Mouse (Mus musculus) limb, embryonic 10.5 days (tissue): ENCODE results near the gene Cdc42ep1. TPM values are rescaled to one million over a fixed set of nuclear protein-coding genes. Genes with fewer than 3 reads are reported as not detected.

ENCODE experiments used
- DNase-seq: peaks from one replicate; pipeline ENCODE4 v3.0.0-alpha.2; 2017; ENCODE audit warnings: low spot score
- H3K27ac ChIP-seq: fragments of 300-500 bp; sonication (generic); 2 replicates; pipeline ENCODE4 v1.5.1; 2016; ENCODE audit warnings: mild to moderate bottlenecking
- H3K27me3 ChIP-seq: fragments of 300-500 bp; sonication (generic); 2 replicates; pipeline ENCODE4 v1.6.1; 2016; ENCODE audit warnings: low read depth, mild to moderate bottlenecking; ENCODE audit not compliant: poor library complexity, severe bottlenecking
- H3K36me3 ChIP-seq: fragments of 300-500 bp; sonication (generic); 2 replicates; pipeline ENCODE4 v1.6.1; 2016; ENCODE audit warnings: mild to moderate bottlenecking, moderate library complexity
- H3K4me1 ChIP-seq: fragments of 300-500 bp; sonication (generic); 2 replicates; pipeline ENCODE4 v1.6.1; 2016
- H3K4me3 ChIP-seq: fragments of 300-500 bp; sonication (generic); 2 replicates; pipeline ENCODE4 v1.5.1; 2016; ENCODE audit warnings: mild to moderate bottlenecking, moderate library complexity
- H3K9me3 ChIP-seq: fragments of 300-500 bp; sonication (generic); replicated peaks from 2 replicates; pipeline ENCODE4 v1.6.1; 2016; ENCODE audit warnings: mild to moderate bottlenecking
- WGBS: fragments of 180-500 bp; shearing (Covaris S2); methylation state at CpG from one replicate; pipeline ENCODE4 v1.1.7; 2016; 5-methylcytosine and 5-hydroxymethylcytosine counted together
- polyA plus RNA-seq: library from polyadenylated mRNA; unstranded; fragments of >200 nt; fragmentation: Nextera tagmentation; extraction: Ambion mirVana; gene quantifications from 2 replicates; pipeline ENCODE4 v1.2.1, GENCODE M21; 2016

The Cdc42ep1 gene
- 18.8 and 22.0 TPM in 2 replicates for polyA plus RNA-seq

DNA sequence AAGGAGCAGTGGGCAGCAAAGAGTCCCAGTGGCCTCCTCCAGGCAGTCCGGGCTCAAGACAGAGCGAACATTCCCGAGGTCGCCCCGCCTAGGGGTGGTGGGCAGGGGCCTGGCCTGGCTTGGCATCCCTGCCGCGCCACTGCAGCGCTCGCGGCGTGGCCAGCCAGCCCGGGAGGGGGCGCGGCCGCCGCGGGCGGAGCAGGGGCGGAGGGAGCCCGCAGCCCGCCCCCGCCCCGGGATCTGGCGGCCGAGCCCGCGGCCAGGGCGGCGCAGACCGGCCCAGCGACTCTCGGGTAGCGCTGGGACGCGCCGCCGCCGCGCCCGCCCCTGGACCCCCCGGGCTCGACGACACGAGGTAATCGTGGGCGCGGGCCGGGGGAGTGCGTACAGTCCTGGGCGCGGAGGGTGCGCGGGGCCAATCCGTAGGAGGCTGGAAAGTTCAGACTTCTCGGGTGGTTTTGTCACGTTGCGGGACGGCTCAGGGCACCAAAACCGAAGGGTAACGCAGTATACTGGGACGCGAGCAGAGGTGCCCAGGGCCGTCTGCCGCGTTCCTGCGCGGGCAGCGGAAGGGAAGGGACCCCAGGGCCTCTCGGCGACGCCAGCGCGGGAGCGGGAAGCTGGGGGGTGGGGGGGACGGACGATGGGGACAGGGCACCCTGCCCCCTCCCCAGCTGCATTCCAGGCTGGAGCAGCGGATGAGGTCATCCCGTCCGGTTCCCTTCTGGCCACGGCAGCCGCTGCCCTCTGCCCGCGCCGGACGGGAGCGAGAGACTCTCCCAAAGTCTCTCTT, at the start of gene Cdc42ep1:
Gene Cdc42ep1 (plus strand): TSS at position 254 of the 793 bp plus-strand sequence.
- H3K9me3 ChIP-seq = no peaks in the 10 kb centered on the region
- H3K27me3 ChIP-seq = peaks cover 23% of the 10 kb centered on the region
- H3K27ac ChIP-seq = peak within 1 kb of the TSS; percentile 93
- DNase-seq = peak; percentile 70
- peaks cover 8% of the 10 kb centered on the region for H3K36me3 ChIP-seq
- peak within 1 kb of the TSS; percentile 66 for H3K4me3 ChIP-seq
- under 1% methylated on average over 86 of the region's 86 CpGs for WGBS
- H3K4me1 ChIP-seq = peaks cover 75% of the 10 kb centered on the region

- DNase-seq = peak; percentile 62
- Histone ChIP-seq H3K27ac (no peak overlapping the region), H3K4me1 (peaks cover 45% of the 10 kb centered on the region)
These were observed 46.0 kb upstream of the Cdc42ep1 start for GRCm38 (mm10) chr15:78796196-78797059.

GRCm38 (mm10) chr15:78797060-78797329, 45.4 kb upstream of the Cdc42ep1 start:
- no peaks in the 10 kb centered on the region for H3K36me3 ChIP-seq
- H3K27me3 ChIP-seq = peaks cover 92% of the 10 kb centered on the region
- H3K27ac ChIP-seq = no peak overlapping the region
- no peak for DNase-seq
- 74% methylated on average over 8 of the region's 8 CpGs for WGBS
- H3K4me1 ChIP-seq = peaks cover 50% of the 10 kb centered on the region
- H3K4me3 ChIP-seq = no peak overlapping the region
- H3K9me3 ChIP-seq = no peaks in the 10 kb centered on the region

More at GRCm38 (mm10) chr15:78796196-78797059, 46.0 kb upstream of the Cdc42ep1 start:
- WGBS = 41% methylated on average over 25 of the region's 25 CpGs
- no peaks in the 10 kb centered on the region for H3K36me3 ChIP-seq
- H3K27me3 ChIP-seq = peaks cover 92% of the 10 kb centered on the region
- no peaks in the 10 kb centered on the region for H3K9me3 ChIP-seq
- H3K4me3 ChIP-seq = no peak overlapping the region

- no peaks in the 10 kb centered on the region for H3K36me3 ChIP-seq
- H3K4me1 ChIP-seq = peaks cover 66% of the 10 kb centered on the region
- no peak overlapping the region for H3K27ac ChIP-seq
- 62% methylated on average over 21 of the region's 21 CpGs for WGBS
- DNase-seq = no peak
- H3K27me3 ChIP-seq = peaks cover 92% of the 10 kb centered on the region
- no peak overlapping the region for H3K4me3 ChIP-seq
- H3K9me3 ChIP-seq = no peaks in the 10 kb centered on the region
These were observed 43.4 kb upstream of the Cdc42ep1 start for GRCm38 (mm10) chr15:78799029-78799428.

DNA sequence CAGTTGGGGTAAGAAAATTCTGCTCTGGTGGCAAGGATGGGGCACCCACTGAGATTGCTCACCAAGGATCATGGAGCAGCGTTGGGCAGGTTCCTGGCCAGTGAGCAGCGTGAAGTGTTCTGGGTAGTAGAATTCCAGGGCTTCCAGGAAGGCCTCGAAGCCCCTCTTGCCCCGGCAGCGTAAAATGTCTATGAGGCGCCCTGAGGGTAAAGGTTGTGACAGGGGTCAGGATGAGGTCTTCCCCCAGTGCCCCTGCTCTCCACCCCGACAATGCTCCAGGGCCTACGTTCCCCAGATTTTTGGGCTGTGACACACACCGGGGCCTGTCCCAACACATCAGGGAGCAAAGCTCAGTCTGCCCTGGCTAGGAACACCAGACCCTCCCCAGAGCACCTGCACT, 40.9 kb upstream of the Cdc42ep1 start:
- DNase-seq = no peak
- Histone ChIP-seq H3K9me3 (no peaks in the 10 kb centered on the region), H3K4me1 (peaks cover 55% of the 10 kb centered on the region), H3K27ac (no peak overlapping the region), H3K4me3 (peak overlapping the region; percentile 59; the same call in 1 of the 2 replicates), H3K36me3 (no peaks in the 10 kb centered on the region), H3K27me3 (peaks cover 96% of the 10 kb centered on the region)
- WGBS = 78% methylated on average over 9 of the region's 9 CpGs

DNA sequence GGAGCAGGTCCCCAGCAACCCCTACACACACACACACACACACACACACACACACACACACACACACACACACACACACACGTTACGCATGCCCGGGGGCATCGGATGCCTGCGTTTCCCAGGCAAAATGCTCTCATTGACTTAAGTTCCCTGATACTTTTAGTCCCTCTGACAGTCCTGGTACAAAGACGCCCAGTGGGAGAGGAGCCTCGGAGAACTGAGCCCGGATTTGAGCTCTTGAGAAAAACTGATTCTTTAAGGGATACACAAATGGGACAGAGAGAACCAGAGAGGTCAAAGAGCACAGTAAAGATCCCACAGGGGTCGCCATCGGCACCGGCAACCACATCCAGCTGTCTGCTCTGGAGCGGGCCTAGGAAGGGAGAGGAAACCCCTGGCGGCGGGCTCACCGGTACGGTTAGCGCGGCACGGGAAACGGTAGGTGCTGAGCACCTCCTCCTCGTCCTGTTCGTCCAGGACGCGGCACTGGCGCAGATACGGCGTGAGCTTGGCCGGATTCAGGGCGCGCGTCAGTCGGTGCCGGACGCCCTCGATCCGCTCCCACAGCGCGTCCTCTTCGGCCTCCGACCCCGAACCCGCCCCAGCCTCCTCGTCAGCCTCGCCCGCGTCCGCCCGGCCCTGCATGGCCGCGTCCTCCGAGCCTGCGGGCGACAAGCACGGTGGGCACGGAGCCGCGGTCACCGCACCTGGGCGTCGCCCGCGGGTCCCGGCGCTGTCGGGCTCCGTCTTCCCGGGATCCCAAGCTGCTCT, 40.3 kb upstream of the Cdc42ep1 start:
- DNase-seq = peak; percentile 56
- H3K27ac ChIP-seq = peak overlapping the region; percentile 70
- H3K27me3 ChIP-seq = peaks cover 99% of the 10 kb centered on the region
- H3K4me3 ChIP-seq = peak overlapping the region; percentile 59
- 5% methylated on average over 67 of the region's 67 CpGs for WGBS
- no peaks in the 10 kb centered on the region for H3K36me3 ChIP-seq
- peaks cover 53% of the 10 kb centered on the region for H3K4me1 ChIP-seq
- no peaks in the 10 kb centered on the region for H3K9me3 ChIP-seq

- H3K9me3 ChIP-seq = no peaks in the 10 kb centered on the region
- peaks cover 48% of the 10 kb centered on the region for H3K4me1 ChIP-seq
- H3K4me3 ChIP-seq = peak within 1 kb of the TSS; percentile 59
- H3K36me3 ChIP-seq = no peaks in the 10 kb centered on the region
- H3K27me3 ChIP-seq = peaks cover 99% of the 10 kb centered on the region
- DNase-seq = peak; percentile 67
- H3K27ac ChIP-seq = peak within 1 kb of the TSS; percentile 70
- 2% methylated on average over 69 of the region's 70 CpGs for WGBS
These were observed 39.5 kb upstream of the Cdc42ep1 start, which contains the start of gene Card10 for GRCm38 (mm10) chr15:78802776-78803391. Gene Card10, minus strand, starts transcription at chr15:78803042.

DNA sequence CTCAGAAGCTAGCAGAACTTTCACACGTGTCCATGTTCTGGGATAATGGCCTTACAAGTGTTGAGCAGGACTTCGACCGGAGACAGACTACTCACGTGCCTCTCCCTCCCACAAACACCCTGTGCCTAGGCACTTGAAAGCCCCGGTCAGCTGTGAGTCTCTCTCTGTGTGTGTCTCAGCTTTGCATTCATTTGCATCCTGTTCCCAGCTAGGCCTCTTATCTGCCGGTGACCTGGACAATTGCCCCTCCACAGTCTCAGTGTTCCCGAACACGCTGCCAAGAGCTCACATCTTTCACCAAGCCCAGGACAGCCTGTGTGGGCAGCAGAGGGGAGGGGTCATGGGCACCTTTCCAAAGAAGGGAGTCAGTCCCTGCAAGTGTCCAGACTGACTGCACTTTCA, 38.9 kb upstream of the Cdc42ep1 start:
- Histone ChIP-seq H3K27ac (no peak overlapping the region), H3K4me1 (peaks cover 42% of the 10 kb centered on the region), H3K36me3 (no peaks in the 10 kb centered on the region), H3K4me3 (no peak overlapping the region), H3K9me3 (no peaks in the 10 kb centered on the region), H3K27me3 (peaks cover 99% of the 10 kb centered on the region)
- WGBS = 5% methylated on average over 8 of the region's 8 CpGs
- no peak for DNase-seq

DNA sequence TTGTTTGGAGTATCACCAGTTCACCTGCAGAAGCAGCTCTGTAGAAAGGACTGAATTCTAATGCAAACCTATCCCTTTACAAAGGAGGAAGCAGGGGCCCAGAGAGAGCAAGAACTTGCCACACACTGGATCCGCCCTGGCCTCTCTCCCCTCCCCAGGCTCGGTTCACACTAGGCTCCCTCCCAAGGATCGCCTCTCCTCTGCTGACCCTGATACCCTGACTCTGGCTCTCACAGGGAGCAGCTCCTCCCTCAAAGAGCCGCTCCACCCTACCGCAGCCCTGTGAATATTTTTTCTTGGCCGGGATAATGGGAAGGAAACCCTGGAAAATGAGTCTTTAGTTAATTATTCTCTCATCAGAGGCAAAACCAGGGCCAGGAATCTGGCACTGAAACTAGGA, 38.1 kb upstream of the Cdc42ep1 start:
- H3K27ac ChIP-seq = no peak overlapping the region
- no peak overlapping the region for H3K4me3 ChIP-seq
- DNase-seq = no peak
- H3K36me3 ChIP-seq = no peaks in the 10 kb centered on the region
- peaks cover 97% of the 10 kb centered on the region for H3K27me3 ChIP-seq
- H3K4me1 ChIP-seq = peaks cover 39% of the 10 kb centered on the region
- H3K9me3 ChIP-seq = no peaks in the 10 kb centered on the region
- WGBS = 7% methylated on average over 6 of the region's 6 CpGs

DNA sequence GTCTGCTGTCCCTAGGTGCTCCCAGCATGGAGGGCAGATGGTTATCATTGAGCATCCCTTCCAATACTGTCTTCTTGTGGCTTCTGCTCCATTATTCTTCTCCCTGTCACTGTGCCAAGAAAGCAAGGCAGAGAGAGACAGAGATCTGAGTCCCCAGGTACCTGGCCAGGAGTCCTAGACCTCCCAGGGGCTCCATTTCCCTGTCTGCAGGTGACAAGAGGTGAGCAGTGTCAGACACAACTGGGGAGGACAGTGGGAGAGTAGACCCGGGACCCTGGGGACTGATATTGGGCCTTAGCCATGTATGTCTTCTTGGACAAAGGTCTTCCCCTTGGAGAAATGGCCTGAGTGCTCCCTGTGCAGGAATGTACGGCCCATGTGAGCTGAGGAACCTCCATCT, 37.1 kb upstream of the Cdc42ep1 start:
- H3K27me3 ChIP-seq = peaks cover 96% of the 10 kb centered on the region
- peaks cover 48% of the 10 kb centered on the region for H3K4me1 ChIP-seq
- DNase-seq = no peak
- H3K9me3 ChIP-seq = no peaks in the 10 kb centered on the region
- H3K4me3 ChIP-seq = no peak overlapping the region
- no peak overlapping the region for H3K27ac ChIP-seq
- WGBS = 79% methylated on average over 2 of the region's 2 CpGs
- no peaks in the 10 kb centered on the region for H3K36me3 ChIP-seq

- Histone ChIP-seq H3K27ac (no peak overlapping the region), H3K9me3 (no peaks in the 10 kb centered on the region), H3K36me3 (no peaks in the 10 kb centered on the region), H3K4me3 (no peak overlapping the region), H3K4me1 (peaks cover 47% of the 10 kb centered on the region), H3K27me3 (peaks cover 84% of the 10 kb centered on the region)
- DNase-seq = no peak
- WGBS = 39% methylated on average over 2 of the region's 2 CpGs
These were observed 35.8 kb upstream of the Cdc42ep1 start for GRCm38 (mm10) chr15:78806614-78807013.

GRCm38 (mm10) chr15:78807141-78807540, 35.3 kb upstream of the Cdc42ep1 start:
- no peaks in the 10 kb centered on the region for H3K9me3 ChIP-seq
- H3K4me3 ChIP-seq = no peak overlapping the region
- no peak overlapping the region; the same call in 1 of the 2 replicates for H3K27ac ChIP-seq
- no peak for DNase-seq
- no peaks in the 10 kb centered on the region for H3K36me3 ChIP-seq
- H3K27me3 ChIP-seq = peaks cover 78% of the 10 kb centered on the region
- 67% methylated on average over 3 of the region's 3 CpGs for WGBS
- peaks cover 42% of the 10 kb centered on the region for H3K4me1 ChIP-seq
